Mouse (Mus musculus): ENCODE results near the gene Aar2.

DNA sequence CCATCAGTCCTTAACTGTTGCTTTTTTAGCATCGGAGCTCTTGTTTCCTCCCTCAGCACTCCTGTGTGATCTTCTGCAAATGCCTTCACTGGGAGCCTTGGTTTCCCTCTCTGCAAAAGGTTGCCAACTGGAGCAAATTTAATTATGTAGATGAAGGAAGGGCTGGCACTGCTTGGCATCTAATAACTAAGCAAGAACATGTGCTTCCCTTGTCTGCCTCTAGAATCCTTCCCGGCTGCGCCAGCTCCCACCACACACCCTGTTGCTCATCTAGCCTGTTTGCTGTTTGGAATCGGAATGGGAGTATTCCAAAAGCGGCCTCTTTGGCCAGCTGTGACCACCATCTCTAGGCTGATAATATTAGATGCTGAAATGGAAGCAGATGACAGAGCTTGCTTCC, 27.8 kb upstream of the Aar2 start:
- no peak for TF ChIP-seq CTCF (IDR thresholded peaks at IDR 0.05; ENCODE audit: low read depth, low read length)
- no peak for TF ChIP-seq POLR2A (IDR thresholded peaks at IDR 0.05; ENCODE audit: insufficient read depth, low read length)
- TF ChIP-seq EP300 (IDR thresholded peaks at IDR 0.05; ENCODE audit: insufficient read depth, low read depth, low read length) = no peak
